Mouse (Mus musculus) olfactory bulb, adult 2 months (tissue): ENCODE data around the gene Polr2g.

Source experiments
- CTCF ChIP-seq: fragments of 200-500 bp; IDR thresholded peaks from 2 replicates; pipeline ENCODE4 v1.5.1; 2012; ENCODE audit warnings: low read depth, mild to moderate bottlenecking, low read length, moderate library complexity; ENCODE audit not compliant: insufficient read depth
- POLR2A ChIP-seq: fragments of 200-500 bp; IDR thresholded peaks from 2 replicates; pipeline ENCODE4 v1.6.1; 2012; ENCODE audit warnings: mild to moderate bottlenecking, low read depth, low read length, moderate library complexity; ENCODE audit not compliant: insufficient read depth

GRCm38 (mm10) chr19:8819596-8820423 lies 21.4 kb upstream of the Polr2g start, which contains the start of gene Hnrnpul2:
- no peak for TF ChIP-seq CTCF
- TF ChIP-seq POLR2A = peak; percentile 95
